Mouse (Mus musculus) embryonic stem cell, embryonic (primary cell): Measurements from ENCODE around the gene Ms4a10.

Experiments used
- CTCF ChIA-PET, 4 experiments: fragments of 300-600 bp in 2 of 4; fragments of 350-600 bp in 2 of 4; sonication (Branson Sonifier 250); formaldehyde crosslinking; loops; one replicate each; lab custom pipeline; 2022; ENCODE audit warnings: inconsistent platforms in 2 of 4; lab: Charles Lee
- POLR2A ChIA-PET, 4 experiments: fragments of 300-600 bp in 2 of 4; fragments of 350-600 bp in 2 of 4; sonication (Branson Sonifier 250); formaldehyde crosslinking; loops; one replicate each; lab custom pipeline; 2022; ENCODE audit warnings: antibody characterized with exemption in 4 of 4, inconsistent platforms in 1 of 4; lab: Charles Lee

Ms4a10 gene

GRCm38 (mm10) chr19:10940801-10941457, 33.5 kb downstream of the Ms4a10 start:
- POLR2A ChIA-PET: interaction anchor here (0.5 to 5.0 kb wide), 20 partner anchors 8 to 416 kb away, joined by 3 to 29 read pairs (median 3); partner anchors contain the start of genes Ccdc86 (in 3 of the 4), Cpsf7 (in 1 of the 4) and Prpf19 (in 1 of the 4)
- CTCF ChIA-PET: interaction anchor here in 2 of 4 experiments (0.9 to 2.3 kb wide), 6 partner anchors 11 to 38 kb away, joined by 3 to 9 read pairs (median 3); no protein-coding TSS in a partner anchor

- ChIA-PET POLR2A (interaction anchor here in 3 of 4 experiments (1.1 to 5.0 kb wide), 8 partner anchors 9 to 415 kb away, joined by 3 to 29 read pairs (median 3); partner anchors contain the start of genes Ccdc86 (in 2 of the 3) and Cpsf7 (in 1 of the 3)), CTCF (interaction anchor here in 1 of 4 experiments (0.9 to 2.3 kb wide), 5 partner anchors 12 to 43 kb away, joined by 3 to 9 read pairs (median 3); no protein-coding TSS in a partner anchor)
Observed at GRCm38 (mm10) chr19:10940097-10940800, 34.2 kb downstream of the Ms4a10 start.

GRCm38 (mm10) chr19:10938771-10939170, 35.7 kb downstream of the Ms4a10 start:
- ChIA-PET POLR2A (interaction anchor here in 2 of 4 experiments (0.6 to 5.0 kb wide), 7 partner anchors 10 to 264 kb away, joined by 3 to 29 read pairs (median 4); partner anchors contain the start of gene Ccdc86 (in 2 of the 2)), CTCF (interaction anchor here in 3 of 4 experiments (1.2 to 2.4 kb wide), 5 partner anchors 31 to 41 kb away, joined by 3 to 15 read pairs (median 11); no protein-coding TSS in a partner anchor)

GRCm38 (mm10) chr19:10937110-10937563, 37.3 kb downstream of the Ms4a10 start, which contains the start of gene Ptgdr2:
Gene Ptgdr2 (plus strand): TSS chr19:10937160.
- POLR2A ChIA-PET: interaction anchor here in 3 of 4 experiments (0.5 to 5.0 kb wide), 24 partner anchors 10 to 331 kb away, joined by 3 to 29 read pairs (median 3); partner anchors contain the start of genes Ccdc86 (in 2 of the 3), Prpf19 (in 1 of the 3) and Zp1 (in 1 of the 3)

GRCm38 (mm10) chr19:10936077-10936476, 38.4 kb downstream of the Ms4a10 start:
- POLR2A ChIA-PET: interaction anchor here in 3 of 4 experiments (0.5 to 5.0 kb wide), 7 partner anchors 13 to 1075 kb away, joined by 3 to 29 read pairs (median 4); partner anchors contain the start of genes Ccdc86 (in 2 of the 3) and Prpf19 (in 1 of the 3)
- CTCF ChIA-PET: interaction anchor here (0.6 to 3.4 kb wide), 26 partner anchors 8 to 227 kb away, joined by 3 to 24 read pairs (median 3); partner anchors contain the start of genes Ccdc86 (in 1 of the 4) and Zp1 (in 1 of the 4)

More at GRCm38 (mm10) chr19:10937110-10937563, 37.3 kb downstream of the Ms4a10 start, which contains the start of gene Ptgdr2:
- CTCF ChIA-PET: interaction anchor here (0.6 to 3.4 kb wide), 26 partner anchors 9 to 396 kb away, joined by 3 to 24 read pairs (median 4); partner anchors contain the start of genes Ccdc86 (in 1 of the 4) and Zp1 (in 1 of the 4)

- ChIA-PET CTCF (interaction anchor here in 3 of 4 experiments (0.7 to 3.4 kb wide), 6 partner anchors 26 to 226 kb away, joined by 3 to 24 read pairs (median 4); no protein-coding TSS in a partner anchor), POLR2A (no interaction called here)
Observed at GRCm38 (mm10) chr19:10935029-10935428, 39.4 kb downstream of the Ms4a10 start.

GRCm38 (mm10) chr19:10930641-10931040, 43.8 kb downstream of the Ms4a10 start:
- POLR2A ChIA-PET: interaction anchor here in 1 of 4 experiments (1.3 kb wide), 1 partner anchor 23 kb away, joined by 3 read pairs; no protein-coding TSS in a partner anchor
- CTCF ChIA-PET: interaction anchor here in 1 of 4 experiments (0.7 kb wide), 1 partner anchor 70 kb away, joined by 3 read pairs; no protein-coding TSS in a partner anchor

- CTCF ChIA-PET: interaction anchor here in 3 of 4 experiments (0.5 to 1.0 kb wide), 5 partner anchors 53 to 285 kb away, joined by 3 to 8 read pairs (median 3); no protein-coding TSS in a partner anchor
- POLR2A ChIA-PET: interaction anchor here in 3 of 4 experiments (0.6 to 1.3 kb wide), 9 partner anchors 11 to 203 kb away, joined by 3 to 9 read pairs (median 4); partner anchors contain the start of gene Ptgdr2 (in 1 of the 3)
Observed at GRCm38 (mm10) chr19:10926666-10927065, 47.8 kb downstream of the Ms4a10 start.

GRCm38 (mm10) chr19:10926123-10926621, 48.3 kb downstream of the Ms4a10 start:
- POLR2A ChIA-PET: interaction anchor here in 2 of 4 experiments (1.1 to 1.3 kb wide), 3 partner anchors 15 to 21 kb away, joined by 3 to 4 read pairs (median 4); no protein-coding TSS in a partner anchor

GRCm38 (mm10) chr19:10924220-10924619, 50.2 kb downstream of the Ms4a10 start:
- ChIA-PET CTCF (interaction anchor here in 1 of 4 experiments (1.1 kb wide), 1 partner anchor 12 kb away, joined by 3 read pairs; no protein-coding TSS in a partner anchor), POLR2A (interaction anchor here in 2 of 4 experiments (1.0 to 1.2 kb wide), 2 partner anchors 25 kb away, joined by 3 to 4 read pairs; partner anchors contain the start of gene Ccdc86 (in 1 of the 2))

More at GRCm38 (mm10) chr19:10926123-10926621, 48.3 kb downstream of the Ms4a10 start:
- CTCF ChIA-PET: interaction anchor here in 1 of 4 experiments (1.0 kb wide), 1 partner anchor 53 kb away, joined by 4 read pairs; no protein-coding TSS in a partner anchor

- POLR2A ChIA-PET: interaction anchor here in 1 of 4 experiments (1.9 kb wide), 1 partner anchor 16 kb away, joined by 5 read pairs; the partner anchor contains the start of gene Ptgdr2
- CTCF ChIA-PET: interaction anchor here in 2 of 4 experiments (0.6 to 2.0 kb wide), 4 partner anchors 12 to 22 kb away, joined by 3 to 11 read pairs (median 3); partner anchors contain the start of gene Ptgdr2 (in 1 of the 2)
Observed at GRCm38 (mm10) chr19:10921058-10921457, 53.4 kb downstream of the Ms4a10 start.

GRCm38 (mm10) chr19:10920532-10920931, 53.9 kb downstream of the Ms4a10 start, which contains the start of gene Zp1:
Gene Zp1 (minus strand): TSS chr19:10920632.
- POLR2A ChIA-PET: interaction anchor here in 2 of 4 experiments (1.3 to 2.2 kb wide), 6 partner anchors 11 to 28 kb away, joined by 5 to 8 read pairs (median 6); partner anchors contain the start of genes Ccdc86 (in 1 of the 2) and Ptgdr2 (in 1 of the 2)
- CTCF ChIA-PET: interaction anchor here in 2 of 4 experiments (0.5 to 2.0 kb wide), 5 partner anchors 12 to 280 kb away, joined by 3 to 11 read pairs (median 5); partner anchors contain the start of gene Ptgdr2 (in 1 of the 2)

GRCm38 (mm10) chr19:10918321-10918991, 56.0 kb downstream of the Ms4a10 start:
- POLR2A ChIA-PET: interaction anchor here in 2 of 4 experiments (0.8 to 2.2 kb wide), 6 partner anchors 10 to 31 kb away, joined by 3 to 7 read pairs (median 4); partner anchors contain the start of gene Ccdc86 (in 2 of the 2)
- CTCF ChIA-PET: interaction anchor here in 2 of 4 experiments (0.8 to 1.5 kb wide), 4 partner anchors 9 to 209 kb away, joined by 3 to 6 read pairs (median 4); no protein-coding TSS in a partner anchor

- ChIA-PET POLR2A (interaction anchor here in 3 of 4 experiments (0.7 to 3.4 kb wide), 13 partner anchors 8 to 782 kb away, joined by 3 to 13 read pairs (median 4); partner anchors contain the start of genes Prpf19 (in 2 of the 3) and Ccdc86 (in 1 of the 3)), CTCF (interaction anchor here in 3 of 4 experiments (0.6 to 1.6 kb wide), 7 partner anchors 9 to 202 kb away, joined by 3 to 8 read pairs (median 3); no protein-coding TSS in a partner anchor)
Observed at GRCm38 (mm10) chr19:10916506-10916905, 58.0 kb downstream of the Ms4a10 start.

GRCm38 (mm10) chr19:10914870-10915269, 59.6 kb downstream of the Ms4a10 start:
- ChIA-PET CTCF (interaction anchor here in 2 of 4 experiments (0.6 to 1.9 kb wide), 5 partner anchors 10 to 200 kb away, joined by 3 to 6 read pairs (median 5); partner anchors contain the start of gene Ptgdr2 (in 1 of the 2)), POLR2A (interaction anchor here in 3 of 4 experiments (0.6 to 3.4 kb wide), 12 partner anchors 10 to 1031 kb away, joined by 3 to 13 read pairs (median 4); partner anchors contain the start of genes Ccdc86 (in 2 of the 3), Prpf19 (in 1 of the 3), Ptgdr2 (in 1 of the 3) and Tmem109 (in 1 of the 3))
